Mouse (Mus musculus) liver, embryonic 12.5 days (tissue): Measurements from ENCODE around the gene Pcsk2. TPM values are rescaled to one million over a fixed set of nuclear protein-coding genes. Genes with fewer than 3 reads are reported as not detected.

Experiments used
- ATAC-seq: fragments of 200-750 bp; cut with Nextera tagmentation; 2 replicates; pipeline ENCODE4 v1.8.0; 2017; ENCODE audit warnings: moderate number of reproducible peaks, mild to moderate bottlenecking, moderate library complexity
- H3K27ac ChIP-seq: fragments of 300-500 bp; sonication (generic); 2 replicates; pipeline ENCODE4 v1.5.1; 2016; ENCODE audit warnings: mild to moderate bottlenecking
- H3K27me3 ChIP-seq: fragments of 300-500 bp; sonication (generic); replicated peaks from 2 replicates; pipeline ENCODE4 v1.6.1; 2016; ENCODE audit warnings: mild to moderate bottlenecking, moderate library complexity
- H3K36me3 ChIP-seq: fragments of 300-500 bp; sonication (generic); 2 replicates; pipeline ENCODE4 v1.6.1; 2016; ENCODE audit warnings: mild to moderate bottlenecking, moderate library complexity
- H3K4me1 ChIP-seq: fragments of 300-500 bp; sonication (generic); 2 replicates; pipeline ENCODE4 v1.6.1; 2016
- H3K4me2 ChIP-seq: fragments of 300-500 bp; sonication (generic); 2 replicates; pipeline ENCODE4 v1.6.1; 2016; ENCODE audit warnings: mild to moderate bottlenecking, moderate library complexity
- H3K4me3 ChIP-seq: fragments of 300-500 bp; sonication (generic); 2 replicates; pipeline ENCODE4 v1.5.1; 2016; ENCODE audit warnings: mild to moderate bottlenecking, moderate library complexity
- H3K9ac ChIP-seq: fragments of 300-500 bp; sonication (generic); 2 replicates; pipeline ENCODE4 v1.6.1; 2016; ENCODE audit warnings: mild to moderate bottlenecking, moderate library complexity
- H3K9me3 ChIP-seq: fragments of 300-500 bp; sonication (generic); replicated peaks from 2 replicates; pipeline ENCODE4 v1.6.1; 2016; ENCODE audit warnings: mild to moderate bottlenecking, moderate library complexity
- WGBS: fragments of 180-500 bp; shearing (Covaris S2); methylation state at CpG from one replicate; pipeline ENCODE4 v1.1.7; 2016; ENCODE audit not compliant: insufficient replicate concordance; 5-methylcytosine and 5-hydroxymethylcytosine counted together
- polyA plus RNA-seq: library from polyadenylated mRNA; unstranded; fragments of >200 nt; fragmentation: Nextera tagmentation; extraction: Ambion mirVana; gene quantifications from 2 replicates; pipeline ENCODE4 v1.2.1, GENCODE M21; 2016

Gene Pcsk2
- polyA plus RNA-seq, 1 experiment from 2014 or later: 0.07 TPM

- H3K4me3 ChIP-seq: no peak overlapping the region
- no peaks in the 10 kb centered on the region for H3K9me3 ChIP-seq
- no peaks in the 10 kb centered on the region for H3K4me1 ChIP-seq
- no peak overlapping the region for H3K4me2 ChIP-seq
- ATAC-seq: no peak
- no peaks in the 10 kb centered on the region for H3K27me3 ChIP-seq
- H3K27ac ChIP-seq: no peak overlapping the region
- H3K9ac ChIP-seq: no peak overlapping the region
- no peaks in the 10 kb centered on the region for H3K36me3 ChIP-seq
- WGBS: 62% methylated on average over 4 of the region's 4 CpGs
Measured at GRCm38 (mm10) chr2:143656968-143657367, 111.0 kb downstream of the Pcsk2 start.

DNA sequence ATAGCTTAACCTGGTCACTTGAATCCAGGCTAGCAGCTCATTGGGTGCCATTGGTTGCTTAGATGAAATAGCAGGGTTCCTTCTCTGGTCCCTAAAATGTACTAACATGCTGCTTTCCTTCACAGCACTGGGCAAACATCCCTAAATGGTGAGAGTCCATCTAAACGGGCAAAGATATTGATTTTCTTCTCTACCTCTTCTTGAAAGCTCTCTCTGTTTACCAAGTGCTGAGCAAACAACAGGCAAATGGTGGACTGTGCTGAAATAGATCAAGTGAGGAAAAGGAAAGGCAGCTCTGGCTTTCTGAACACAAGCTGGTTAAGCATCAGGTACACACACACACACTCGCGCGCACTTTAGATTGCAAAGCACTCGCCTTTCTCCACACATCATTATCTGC, 120.8 kb downstream of the Pcsk2 start:
- Histone ChIP-seq H3K4me2 (no peak overlapping the region), H3K4me3 (no peak overlapping the region), H3K27ac (no peak overlapping the region), H3K27me3 (no peaks in the 10 kb centered on the region), H3K4me1 (no peaks in the 10 kb centered on the region), H3K9ac (no peak overlapping the region), H3K9me3 (no peaks in the 10 kb centered on the region), H3K36me3 (no peaks in the 10 kb centered on the region)
- ATAC-seq: no peak
- WGBS: 66% methylated on average over 5 of the region's 5 CpGs

GRCm38 (mm10) chr2:143677869-143678268, 131.9 kb downstream of the Pcsk2 start:
- 0 out of 2 replicates have a peak, but pooled peaks cover 3% of the 10 kb centered on the region for H3K9me3 ChIP-seq
- 63% methylated on average over 4 of the region's 4 CpGs for WGBS
- no peaks in the 10 kb centered on the region for H3K36me3 ChIP-seq
- H3K4me3 ChIP-seq: no peak overlapping the region
- ATAC-seq: no peak
- no peak overlapping the region for H3K4me2 ChIP-seq
- no peak overlapping the region for H3K9ac ChIP-seq
- no peaks in the 10 kb centered on the region for H3K4me1 ChIP-seq
- H3K27me3 ChIP-seq: no peaks in the 10 kb centered on the region
- H3K27ac ChIP-seq: no peak overlapping the region

DNA sequence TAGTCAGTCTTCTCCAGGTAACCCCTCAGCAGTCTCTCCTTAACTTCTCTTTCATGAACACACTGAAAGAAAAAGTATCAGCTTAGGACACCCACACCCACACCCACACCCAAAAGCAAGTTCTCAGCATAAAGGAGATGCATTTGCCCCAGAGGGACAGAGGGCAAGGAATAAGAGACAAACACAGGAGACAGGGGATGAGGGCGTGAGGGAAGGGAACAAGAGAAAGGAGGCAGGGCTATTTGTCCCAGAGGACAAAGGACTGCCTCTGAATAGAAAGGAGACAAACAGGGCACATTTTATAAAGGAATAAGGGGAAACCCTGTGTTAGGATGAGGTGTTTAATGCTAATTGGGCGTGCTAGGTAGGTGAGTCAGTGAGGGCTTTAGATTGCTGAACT, 133.6 kb downstream of the Pcsk2 start:
- H3K36me3 ChIP-seq: no peaks in the 10 kb centered on the region
- no peaks in the 10 kb centered on the region for H3K4me1 ChIP-seq
- H3K27me3 ChIP-seq: no peaks in the 10 kb centered on the region
- H3K9me3 ChIP-seq: 0 out of 2 replicates have a peak, but pooled peaks cover 3% of the 10 kb centered on the region
- H3K4me3 ChIP-seq: no peak overlapping the region
- H3K4me2 ChIP-seq: no peak overlapping the region
- no peak overlapping the region for H3K9ac ChIP-seq
- no peak for ATAC-seq
- H3K27ac ChIP-seq: no peak overlapping the region
- WGBS: 51% methylated on average over 2 of the region's 2 CpGs

DNA sequence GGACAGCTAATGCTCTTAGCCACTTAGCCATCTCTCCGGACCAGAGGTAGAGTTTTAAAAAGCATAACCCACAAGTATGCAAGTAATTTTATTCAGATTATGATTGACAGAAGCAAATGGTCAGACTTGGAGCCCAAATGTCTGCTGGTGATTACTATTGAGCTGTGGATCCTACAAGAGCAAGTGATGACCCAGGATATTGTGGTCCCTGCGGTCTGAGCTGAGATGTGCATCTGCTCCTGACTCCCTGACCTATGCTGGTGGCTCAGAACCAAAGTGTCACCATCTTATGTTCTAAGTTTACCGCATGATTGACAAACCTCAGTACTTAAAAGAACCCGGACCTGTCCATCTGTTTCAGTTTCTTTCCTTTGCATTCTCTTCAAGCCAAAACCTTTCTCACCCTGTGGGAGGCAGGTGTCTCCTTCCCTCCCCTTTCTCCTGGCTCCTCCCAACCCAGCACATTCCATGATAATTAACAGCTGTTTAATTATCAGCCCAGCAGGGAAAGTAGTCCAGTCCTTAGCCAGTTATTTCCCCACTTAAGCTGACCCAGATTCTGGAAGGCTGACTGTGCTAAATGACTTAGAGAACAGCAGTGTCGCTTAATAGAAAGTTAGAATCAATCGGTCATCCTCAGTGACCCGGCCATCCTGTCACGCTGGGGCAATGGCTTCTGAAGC, 136.1 kb downstream of the Pcsk2 start:
- WGBS: 55% methylated on average over 8 of the region's 8 CpGs
- Histone ChIP-seq H3K27ac (no peak overlapping the region), H3K36me3 (no peaks in the 10 kb centered on the region), H3K4me1 (no peaks in the 10 kb centered on the region), H3K9me3 (0 out of 2 replicates have a peak, but pooled peaks cover under 1% of the 10 kb centered on the region), H3K4me2 (no peak overlapping the region), H3K4me3 (no peak overlapping the region), H3K27me3 (no peaks in the 10 kb centered on the region), H3K9ac (no peak overlapping the region)
- no peak for ATAC-seq

- Histone ChIP-seq H3K27ac (no peak overlapping the region), H3K4me3 (no peak overlapping the region), H3K9me3 (no peaks in the 10 kb centered on the region), H3K4me1 (no peaks in the 10 kb centered on the region), H3K9ac (no peak overlapping the region), H3K27me3 (no peaks in the 10 kb centered on the region), H3K4me2 (no peak overlapping the region), H3K36me3 (no peaks in the 10 kb centered on the region)
- ATAC-seq: no peak
- WGBS: 63% methylated on average over 2 of the region's 2 CpGs
Measured at GRCm38 (mm10) chr2:143683513-143683912, 137.6 kb downstream of the Pcsk2 start.

GRCm38 (mm10) chr2:143691244-143691643, 145.3 kb downstream of the Pcsk2 start:
- Histone ChIP-seq H3K9ac (no peak overlapping the region), H3K4me2 (no peak overlapping the region), H3K27ac (no peak overlapping the region), H3K36me3 (no peaks in the 10 kb centered on the region), H3K9me3 (no peaks in the 10 kb centered on the region), H3K4me1 (no peaks in the 10 kb centered on the region), H3K4me3 (no peak overlapping the region), H3K27me3 (no peaks in the 10 kb centered on the region)
- WGBS: 53% methylated on average over 3 of the region's 3 CpGs
- ATAC-seq: no peak

- no peak for ATAC-seq
- H3K4me2 ChIP-seq: no peak overlapping the region
- 61% methylated on average over 14 of the region's 14 CpGs for WGBS
Measured at GRCm38 (mm10) chr2:143696026-143696557, 150.1 kb downstream of the Pcsk2 start.

GRCm38 (mm10) chr2:143696704-143697103, 150.7 kb downstream of the Pcsk2 start:
- H3K4me1 ChIP-seq: no peaks in the 10 kb centered on the region
- ATAC-seq: no peak
- no peaks in the 10 kb centered on the region for H3K36me3 ChIP-seq
- H3K9me3 ChIP-seq: no peaks in the 10 kb centered on the region
- no peak overlapping the region for H3K4me2 ChIP-seq
- no peak overlapping the region for H3K9ac ChIP-seq
- no peaks in the 10 kb centered on the region for H3K27me3 ChIP-seq
- 73% methylated on average over 7 of the region's 7 CpGs for WGBS
- H3K27ac ChIP-seq: no peak overlapping the region
- no peak overlapping the region for H3K4me3 ChIP-seq

More at GRCm38 (mm10) chr2:143696026-143696557, 150.1 kb downstream of the Pcsk2 start:
- H3K4me3 ChIP-seq: no peak overlapping the region
- H3K4me1 ChIP-seq: no peaks in the 10 kb centered on the region
- H3K27me3 ChIP-seq: no peaks in the 10 kb centered on the region
- no peaks in the 10 kb centered on the region for H3K9me3 ChIP-seq
- no peak overlapping the region for H3K27ac ChIP-seq
- H3K9ac ChIP-seq: no peak overlapping the region
- no peaks in the 10 kb centered on the region for H3K36me3 ChIP-seq

DNA sequence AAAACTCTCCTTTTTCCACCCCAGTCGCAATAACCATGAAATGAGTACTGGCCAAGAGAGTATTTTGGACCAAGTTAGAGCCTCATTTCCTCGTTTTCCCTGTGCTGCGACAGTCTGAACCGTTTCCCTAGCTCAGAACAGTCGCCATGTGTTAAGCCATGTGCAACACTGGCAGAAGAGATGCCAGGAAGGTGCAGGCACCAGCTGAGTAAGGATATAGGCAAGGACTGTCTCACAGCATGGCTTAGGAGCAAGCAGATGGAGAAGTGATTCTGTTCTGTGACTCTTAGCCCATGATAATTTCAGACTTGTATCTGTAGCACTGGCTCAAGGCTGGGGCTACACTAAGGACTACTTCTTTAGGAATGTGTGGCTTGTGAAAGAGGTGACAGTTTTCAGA, 155.2 kb downstream of the Pcsk2 start:
- Histone ChIP-seq H3K9ac (no peak overlapping the region), H3K27me3 (no peaks in the 10 kb centered on the region), H3K4me3 (no peak overlapping the region), H3K9me3 (no peaks in the 10 kb centered on the region), H3K36me3 (no peaks in the 10 kb centered on the region), H3K4me1 (no peaks in the 10 kb centered on the region), H3K27ac (no peak overlapping the region), H3K4me2 (no peak overlapping the region)
- WGBS: 51% methylated on average over 5 of the region's 5 CpGs
- no peak for ATAC-seq

DNA sequence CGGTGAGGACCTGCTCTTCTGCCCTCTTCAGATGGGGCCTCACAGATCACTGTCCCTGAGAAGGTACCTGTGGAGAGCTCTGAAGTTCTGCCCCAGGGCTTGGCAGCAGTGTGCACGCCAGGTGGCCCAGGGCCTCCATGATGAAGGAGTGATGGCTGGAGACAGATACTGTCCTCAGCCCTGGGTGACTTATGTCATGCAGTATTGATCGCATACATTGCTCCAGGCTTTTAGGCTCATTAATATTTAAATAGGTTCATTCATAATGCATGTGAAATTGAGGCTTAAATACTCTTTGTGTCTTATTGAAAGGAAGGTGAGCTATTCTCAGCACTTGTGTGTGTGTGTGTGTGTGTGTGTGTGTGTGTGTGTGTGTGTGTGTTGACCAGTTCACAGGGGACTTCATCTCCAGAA, 157.0 kb downstream of the Pcsk2 start:
- 70% methylated on average over 3 of the region's 3 CpGs for whole genome bisulfite sequencing
- no peaks in the 10 kb centered on the region for H3K4me1 ChIP-seq
- no peaks in the 10 kb centered on the region for H3K9me3 ChIP-seq
- H3K9ac ChIP-seq: no peak overlapping the region
- no peak overlapping the region for H3K4me2 ChIP-seq
- no peaks in the 10 kb centered on the region for H3K27me3 ChIP-seq
- H3K27ac ChIP-seq: no peak overlapping the region
- ATAC-seq: no peak
- H3K36me3 ChIP-seq: no peaks in the 10 kb centered on the region
- no peak overlapping the region for H3K4me3 ChIP-seq

DNA sequence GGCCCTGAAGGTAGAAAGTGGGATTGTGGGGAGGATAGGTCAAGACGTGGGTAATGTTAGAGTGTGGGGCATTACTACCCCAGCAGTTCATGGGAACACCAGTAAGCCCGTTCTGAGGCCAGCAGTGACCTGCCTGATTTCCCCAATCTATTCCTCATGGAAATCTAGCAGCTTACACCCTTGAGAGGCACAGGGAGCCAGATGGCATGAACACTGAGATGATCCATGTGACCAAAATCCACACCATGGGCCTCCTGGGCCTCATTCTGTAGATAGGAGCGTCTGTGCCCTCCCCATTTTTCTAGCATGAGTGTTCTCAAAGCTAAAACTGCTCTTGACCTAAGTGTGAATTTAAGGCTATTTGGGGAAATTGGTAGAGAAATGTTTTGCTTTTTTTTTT, 162.2 kb downstream of the Pcsk2 start:
- no peak for ATAC-seq
- Histone ChIP-seq H3K4me3 (no peak overlapping the region), H3K4me2 (no peak overlapping the region), H3K4me1 (no peaks in the 10 kb centered on the region), H3K9me3 (no peaks in the 10 kb centered on the region), H3K27me3 (no peaks in the 10 kb centered on the region), H3K36me3 (no peaks in the 10 kb centered on the region), H3K9ac (no peak overlapping the region), H3K27ac (no peak overlapping the region)
- 57% methylated on average over 3 of the region's 3 CpGs for WGBS

GRCm38 (mm10) chr2:143709249-143709648, 163.3 kb downstream of the Pcsk2 start:
- no peaks in the 10 kb centered on the region for H3K36me3 ChIP-seq
- no peak overlapping the region for H3K4me3 ChIP-seq
- 18% methylated on average over 4 of the region's 4 CpGs for WGBS
- H3K4me1 ChIP-seq: no peaks in the 10 kb centered on the region
- no peak overlapping the region for H3K4me2 ChIP-seq
- H3K9ac ChIP-seq: no peak overlapping the region
- no peak overlapping the region for H3K27ac ChIP-seq
- H3K9me3 ChIP-seq: no peaks in the 10 kb centered on the region
- H3K27me3 ChIP-seq: no peaks in the 10 kb centered on the region
- ATAC-seq: no peak
